Mouse (Mus musculus) liver, adult 2 months (tissue): Measurements from ENCODE around the gene Marveld1.

Source experiments
- CTCF ChIP-seq: fragments of 200-500 bp; IDR thresholded peaks from 2 replicates; pipeline ENCODE4 v1.5.1; 2011; ENCODE audit warnings: low read depth, low read length, control low read depth
- POLR2A ChIP-seq: fragments of 200-500 bp; IDR thresholded peaks from 2 replicates; pipeline ENCODE4 v1.6.1; 2011; ENCODE audit warnings: low read length, control low read depth; ENCODE audit not compliant: insufficient read depth; ENCODE audit errors: extremely low read depth

GRCm38 (mm10) chr19:42169322-42169975 is 22.2 kb downstream of the Marveld1 start:
- no peak for TF ChIP-seq POLR2A
- TF ChIP-seq CTCF: no peak
